Mouse (Mus musculus): Measurements from ENCODE around the gene Tas2r125.
"Not testable (repeated sequence)": the region's sequence is repeated elsewhere in the genome, so short reads cannot be mapped to it uniquely, and the experiment has no call there.

Gene Tas2r125

GRCm38 (mm10) chr6:132909351-132909750, at the start of gene Tas2r125:
TSS of gene Tas2r125 (plus strand) at chr6:132909651.
- DNase-seq (ENCODE audit: inconsistent age in 2 of 2, low spot score in 1 of 2) = no peak

- no peak for DNase-seq (ENCODE audit: inconsistent age in 2 of 2, low spot score in 1 of 2)
Measured at GRCm38 (mm10) chr6:132867708-132868107, 41.7 kb upstream of the Tas2r125 start, which contains the start of gene Tas2r110. TSS of gene Tas2r110 (plus strand) at chr6:132868008.

GRCm38 (mm10) chr6:132892711-132893110, 16.7 kb upstream of the Tas2r125 start, which contains the start of gene Tas2r113:
TSS of gene Tas2r113 (plus strand) at chr6:132893011.
- no peak for DNase-seq (ENCODE audit: inconsistent age in 2 of 2, low spot score in 1 of 2)

- DNase-seq (ENCODE audit: inconsistent age in 2 of 2, low spot score in 1 of 2) = not testable (repeated sequence)
Measured at GRCm38 (mm10) chr6:132941376-132941775, 31.9 kb downstream of the Tas2r125 start.

GRCm38 (mm10) chr6:132950802-132951201, 41.4 kb downstream of the Tas2r125 start, which contains the start of gene Tas2r129:
TSS of gene Tas2r129 (plus strand) at chr6:132951102.
- no peak for DNase-seq (ENCODE audit: inconsistent age in 2 of 2, low spot score in 1 of 2)

GRCm38 (mm10) chr6:132957819-132958218, 48.4 kb downstream of the Tas2r125 start, which contains the start of gene Tas2r131:
TSS of gene Tas2r131 (minus strand) at chr6:132957919.
- DNase-seq (ENCODE audit: inconsistent age in 2 of 2, low spot score in 1 of 2) = no peak
